Mouse (Mus musculus) kidney, postnatal 0 days (tissue): ENCODE measurements around the gene Ints14. TPM values are rescaled to one million over a fixed set of nuclear protein-coding genes. Genes with fewer than 3 reads are reported as not detected.

Experiments used
- ATAC-seq: fragments of 200-750 bp; cut with Nextera tagmentation; replicated peaks from 2 replicates; pipeline ENCODE4 v1.8.0; 2017; ENCODE audit warnings: low read depth, moderate number of reproducible peaks, moderate TSS enrichment, moderate library complexity; ENCODE audit not compliant: low FRiP score
- DNase-seq: peaks from one replicate; pipeline ENCODE4 v3.0.0-alpha.2; 2016; ENCODE audit warnings: low spot score
- H3K27ac ChIP-seq: fragments of 300-500 bp; sonication (generic); 2 replicates; pipeline ENCODE4 v1.5.1; 2014; ENCODE audit warnings: mild to moderate bottlenecking
- H3K27me3 ChIP-seq: fragments of 300-500 bp; sonication (generic); 2 replicates; pipeline ENCODE4 v1.6.1; 2014; ENCODE audit warnings: low read length, mixed read lengths; ENCODE audit not compliant: insufficient read depth
- H3K36me3 ChIP-seq: fragments of 300-500 bp; sonication (generic); 2 replicates; pipeline ENCODE4 v1.6.1; 2014; ENCODE audit warnings: low read length, mixed read lengths; ENCODE audit not compliant: insufficient read depth
- H3K4me1 ChIP-seq: fragments of 300-500 bp; sonication (generic); replicated peaks from 2 replicates; pipeline ENCODE4 v1.6.1; 2014; ENCODE audit warnings: antibody characterized with exemption, low read length, mixed read lengths; ENCODE audit not compliant: insufficient read depth
- H3K4me2 ChIP-seq: fragments of 300-500 bp; sonication (generic); 2 replicates; pipeline ENCODE4 v1.6.1; 2014; ENCODE audit warnings: mild to moderate bottlenecking, low read length, moderate library complexity, mixed read lengths
- H3K4me3 ChIP-seq: fragments of 300-500 bp; sonication (generic); replicated peaks from 2 replicates; pipeline ENCODE4 v1.5.1; 2014; ENCODE audit warnings: low read depth, low read length
- H3K9ac ChIP-seq: fragments of 300-500 bp; sonication (generic); 2 replicates; pipeline ENCODE4 v1.6.1; 2014; ENCODE audit warnings: low read depth, low read length
- H3K9me3 ChIP-seq: fragments of 300-500 bp; sonication (generic); replicated peaks from 2 replicates; pipeline ENCODE4 v1.6.1; 2016; ENCODE audit warnings: low read length, inconsistent platforms, mixed read lengths
- CTCF ChIP-seq: IDR thresholded peaks from 2 replicates; pipeline ENCODE4 v1.5.1; 2016; ENCODE audit warnings: antibody characterized with exemption, low read depth, mild to moderate bottlenecking, moderate library complexity
- WGBS: fragments of 180-500 bp; shearing (Covaris S2); extraction: QIAGEN DNeasy Blood & Tissue Kit; methylation state at CpG from one replicate; pipeline ENCODE4 v1.1.7; 2014; 5-methylcytosine and 5-hydroxymethylcytosine counted together
- polyA plus RNA-seq: library from polyadenylated mRNA; unstranded; fragments of >200 nt; fragmentation: Nextera tagmentation; extraction: Ambion mirVana; gene quantifications from 2 replicates; pipeline ENCODE4 v1.2.1, GENCODE M21; 2015

Gene Ints14
- polyA plus RNA-seq, 1 experiment from 2014 or later = 45.3 TPM

GRCm38 (mm10) chr9:64947483-64948095, 13.1 kb upstream of the Ints14 start:
- Histone ChIP-seq H3K9me3 (no peaks in the 10 kb centered on the region), H3K4me3 (no peak overlapping the region), H3K4me1 (0 out of 2 replicates have a peak, but pooled peaks cover 5% of the 10 kb centered on the region), H3K4me2 (no peak overlapping the region), H3K27ac (no peak overlapping the region), H3K9ac (no peak overlapping the region), H3K36me3 (no peaks in the 10 kb centered on the region), H3K27me3 (0 out of 2 replicates have a peak, but pooled peaks cover 3% of the 10 kb centered on the region)
- WGBS = 85% methylated on average over 9 of the region's 9 CpGs
- no peak for ATAC-seq
- no peak for TF ChIP-seq CTCF
- no peak for DNase-seq

GRCm38 (mm10) chr9:64951161-64951657, 9.5 kb upstream of the Ints14 start, which contains the start of gene Slc24a1:
Gene Slc24a1 (minus strand): TSS chr9:64951607.
- ATAC-seq (no peak), DNase-seq (no peak)
- Histone ChIP-seq H3K4me3 (no peak within 1 kb of the TSS), H3K4me2 (no peak within 1 kb of the TSS), H3K36me3 (no peaks in the 10 kb centered on the region), H3K4me1 (no peaks in the 10 kb centered on the region), H3K9me3 (no peaks in the 10 kb centered on the region), H3K27ac (no peak within 1 kb of the TSS), H3K9ac (no peak within 1 kb of the TSS), H3K27me3 (0 out of 2 replicates have a peak, but pooled peaks cover 3% of the 10 kb centered on the region)
- WGBS = 40% methylated on average over 11 of the region's 11 CpGs
- TF ChIP-seq CTCF = peak; percentile 22; the same call in 1 of the 2 replicates

GRCm38 (mm10) chr9:64952055-64952454, 8.7 kb upstream of the Ints14 start:
- Histone ChIP-seq H3K27ac (no peak overlapping the region), H3K4me1 (no peaks in the 10 kb centered on the region), H3K36me3 (no peaks in the 10 kb centered on the region), H3K4me2 (no peak overlapping the region), H3K4me3 (no peak overlapping the region), H3K9ac (no peak overlapping the region), H3K9me3 (no peaks in the 10 kb centered on the region), H3K27me3 (0 out of 2 replicates have a peak, but pooled peaks cover 3% of the 10 kb centered on the region)
- no peak for ATAC-seq
- TF ChIP-seq CTCF = no peak
- no peak for DNase-seq
- WGBS = 12% methylated on average over 5 of the region's 5 CpGs

- no peaks in the 10 kb centered on the region for H3K4me1 ChIP-seq
- H3K4me2 ChIP-seq = no peak overlapping the region
- ATAC-seq (no peak), DNase-seq (no peak)
- H3K4me3 ChIP-seq = no peak overlapping the region
- no peak for TF ChIP-seq CTCF
- H3K9ac ChIP-seq = no peak overlapping the region
- no peak overlapping the region for H3K27ac ChIP-seq
- H3K36me3 ChIP-seq = no peaks in the 10 kb centered on the region
- 0 out of 2 replicates have a peak, but pooled peaks cover 3% of the 10 kb centered on the region for H3K27me3 ChIP-seq
- H3K9me3 ChIP-seq = no peaks in the 10 kb centered on the region
- WGBS = 72% methylated on average over 7 of the region's 7 CpGs
These were observed 7.5 kb upstream of the Ints14 start for GRCm38 (mm10) chr9:64953190-64953589.

- H3K9me3 ChIP-seq = no peaks in the 10 kb centered on the region
- H3K4me2 ChIP-seq = peak overlapping the region; percentile 34; the same call in 1 of the 2 replicates
- ATAC-seq (no peak), DNase-seq (no peak)
- TF ChIP-seq CTCF = no peak
- WGBS = 37% methylated on average over 12 of the region's 12 CpGs
- 0 out of 2 replicates have a peak, but pooled peaks cover 3% of the 10 kb centered on the region for H3K27me3 ChIP-seq
- H3K9ac ChIP-seq = no peak overlapping the region
- peaks cover 1% of the 10 kb centered on the region; the same call in 1 of the 2 replicates for H3K4me1 ChIP-seq
- H3K4me3 ChIP-seq = no peak overlapping the region
- no peak overlapping the region for H3K27ac ChIP-seq
- no peaks in the 10 kb centered on the region for H3K36me3 ChIP-seq
These were observed 4.4 kb upstream of the Ints14 start for GRCm38 (mm10) chr9:64956337-64956736.

- Histone ChIP-seq H3K9ac (no peak overlapping the region), H3K27ac (no peak overlapping the region), H3K36me3 (no peaks in the 10 kb centered on the region), H3K27me3 (no peaks in the 10 kb centered on the region), H3K4me1 (peaks cover 8% of the 10 kb centered on the region), H3K4me3 (no peak overlapping the region), H3K9me3 (no peaks in the 10 kb centered on the region), H3K4me2 (no peak overlapping the region)
- no peak for DNase-seq
- TF ChIP-seq CTCF = no peak
- 85% methylated on average over 3 of the region's 3 CpGs for WGBS
- ATAC-seq = no peak
These were observed 3.4 kb upstream of the Ints14 start for GRCm38 (mm10) chr9:64957276-64957675.
